Mouse (Mus musculus) heart, embryonic 15.5 days (tissue): ENCODE data around the gene Lclat1. TPM values are rescaled to one million over a fixed set of nuclear protein-coding genes. Genes with fewer than 3 reads are reported as not detected.

Experiments
- ATAC-seq: fragments of 200-750 bp; cut with Nextera tagmentation; replicated peaks from 2 replicates; pipeline ENCODE4 v1.8.0; 2017; ENCODE audit warnings: low read depth, moderate TSS enrichment; ENCODE audit not compliant: insufficient number of reproducible peaks, insufficient read depth, low FRiP score
- H3K27ac ChIP-seq: fragments of 300-500 bp; sonication (generic); 2 replicates; pipeline ENCODE4 v1.5.1; 2015; ENCODE audit warnings: mild to moderate bottlenecking, inconsistent platforms
- H3K27me3 ChIP-seq: fragments of 300-500 bp; sonication (generic); 2 replicates; pipeline ENCODE4 v1.6.1; 2015; ENCODE audit warnings: inconsistent platforms
- H3K36me3 ChIP-seq: fragments of 300-500 bp; sonication (generic); 2 replicates; pipeline ENCODE4 v1.6.1; 2015; ENCODE audit warnings: mild to moderate bottlenecking, inconsistent platforms
- H3K4me1 ChIP-seq: fragments of 300-500 bp; sonication (generic); replicated peaks from 2 replicates; pipeline ENCODE4 v1.6.1; 2015; ENCODE audit warnings: inconsistent platforms
- H3K4me2 ChIP-seq: fragments of 300-500 bp; sonication (generic); 2 replicates; pipeline ENCODE4 v1.6.1; 2015; ENCODE audit warnings: inconsistent platforms, mild to moderate bottlenecking, moderate library complexity
- H3K4me3 ChIP-seq: fragments of 300-500 bp; sonication (generic); 2 replicates; pipeline ENCODE4 v1.5.1; 2015; ENCODE audit warnings: mild to moderate bottlenecking, inconsistent platforms
- H3K9ac ChIP-seq: fragments of 300-500 bp; sonication (generic); 2 replicates; pipeline ENCODE4 v1.6.1; 2015; ENCODE audit warnings: mild to moderate bottlenecking, inconsistent platforms
- H3K9me3 ChIP-seq: fragments of 300-500 bp; sonication (generic); replicated peaks from 2 replicates; pipeline ENCODE4 v1.6.1; 2016; ENCODE audit warnings: inconsistent platforms
- WGBS: fragments of 180-500 bp; shearing (Covaris S2); methylation state at CpG from one replicate; pipeline ENCODE4 v1.1.7; 2015; ENCODE audit warnings: mixed read lengths; 5-methylcytosine and 5-hydroxymethylcytosine counted together
- polyA plus RNA-seq: library from polyadenylated mRNA; unstranded; fragments of >200 nt; fragmentation: Nextera tagmentation; extraction: Ambion mirVana; gene quantifications from 2 replicates; pipeline ENCODE4 v1.2.1, GENCODE M21; 2015

The Lclat1 gene
- polyA plus RNA-seq, 1 experiment from 2014 or later = 36.3 TPM

DNA sequence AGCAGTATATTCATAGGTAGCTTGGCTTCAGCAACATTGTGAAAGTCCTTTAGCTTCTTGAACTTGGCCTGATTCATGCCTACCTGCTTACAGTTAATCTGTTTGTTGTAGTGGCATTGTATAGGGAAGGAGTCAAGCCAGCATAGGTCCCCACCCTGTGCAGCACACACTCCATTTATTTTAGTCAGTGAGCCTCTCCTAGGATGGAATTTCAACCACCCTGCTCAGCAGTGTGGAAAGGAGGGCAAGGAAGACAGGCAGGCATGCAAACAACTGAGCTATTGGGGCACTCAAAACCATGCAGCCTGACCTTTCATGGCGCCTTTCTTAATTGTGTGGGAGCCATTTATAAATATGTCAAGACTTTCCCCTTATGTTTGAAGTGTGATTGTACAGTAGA, 92.6 kb downstream of the Lclat1 start:
- Histone ChIP-seq H3K36me3 (peaks cover 8% of the 10 kb centered on the region; the same call in 1 of the 2 replicates), H3K4me1 (peaks cover 17% of the 10 kb centered on the region; the same call in 1 of the 2 replicates), H3K27ac (peak overlapping the region; percentile 83), H3K4me3 (no peak overlapping the region), H3K4me2 (no peak overlapping the region), H3K27me3 (no peaks in the 10 kb centered on the region), H3K9ac (no peak overlapping the region), H3K9me3 (no peaks in the 10 kb centered on the region)
- 42% methylated on average over 1 of the region's 1 CpGs for WGBS
- ATAC-seq = no peak; the same call in 1 of the 2 replicates

DNA sequence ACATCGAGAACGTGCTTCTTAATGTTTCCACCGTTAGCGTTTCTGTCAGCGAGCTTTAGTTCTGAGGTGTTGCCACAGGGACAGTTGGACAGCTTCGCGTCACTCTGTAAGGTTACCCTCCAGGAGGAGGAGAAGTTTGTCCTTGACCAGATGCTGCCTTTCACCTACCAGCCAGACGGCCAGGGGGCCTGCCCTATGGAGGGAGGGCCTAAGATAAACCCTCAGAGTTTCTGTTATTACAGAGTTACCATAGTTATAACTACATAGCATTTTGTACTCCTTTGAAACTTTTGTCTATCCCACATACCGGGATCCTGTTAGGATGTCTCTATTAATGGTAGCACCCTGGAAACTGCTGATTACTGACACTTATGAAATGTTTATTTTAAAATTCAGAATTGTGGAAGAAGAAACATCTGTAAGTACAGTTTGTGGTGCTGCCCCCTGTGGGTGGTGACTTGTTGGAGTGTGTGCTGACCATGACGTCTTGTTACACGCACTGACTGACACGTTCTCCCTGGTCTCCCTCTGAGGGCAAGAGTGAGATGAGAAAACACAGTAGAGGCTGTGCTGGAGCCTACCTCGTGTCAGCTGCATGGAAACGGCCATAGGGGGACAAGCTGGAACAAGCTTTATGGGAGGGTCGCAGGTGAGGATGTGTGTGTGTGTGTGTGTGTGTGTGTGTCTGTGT, 96.0 kb downstream of the Lclat1 start:
- no peak overlapping the region for H3K9ac ChIP-seq
- ATAC-seq = peak; percentile 77
- 0 out of 2 replicates have a peak overlapping the region, but pooled peaks have one; percentile 2 for H3K4me2 ChIP-seq
- H3K27ac ChIP-seq = peak overlapping the region; percentile 53
- H3K9me3 ChIP-seq = no peaks in the 10 kb centered on the region
- H3K27me3 ChIP-seq = no peaks in the 10 kb centered on the region
- H3K4me1 ChIP-seq = peaks cover 17% of the 10 kb centered on the region; the same call in 1 of the 2 replicates
- WGBS = 46% methylated on average over 15 of the region's 15 CpGs
- H3K36me3 ChIP-seq = peaks cover 7% of the 10 kb centered on the region; the same call in 1 of the 2 replicates
- no peak overlapping the region for H3K4me3 ChIP-seq

DNA sequence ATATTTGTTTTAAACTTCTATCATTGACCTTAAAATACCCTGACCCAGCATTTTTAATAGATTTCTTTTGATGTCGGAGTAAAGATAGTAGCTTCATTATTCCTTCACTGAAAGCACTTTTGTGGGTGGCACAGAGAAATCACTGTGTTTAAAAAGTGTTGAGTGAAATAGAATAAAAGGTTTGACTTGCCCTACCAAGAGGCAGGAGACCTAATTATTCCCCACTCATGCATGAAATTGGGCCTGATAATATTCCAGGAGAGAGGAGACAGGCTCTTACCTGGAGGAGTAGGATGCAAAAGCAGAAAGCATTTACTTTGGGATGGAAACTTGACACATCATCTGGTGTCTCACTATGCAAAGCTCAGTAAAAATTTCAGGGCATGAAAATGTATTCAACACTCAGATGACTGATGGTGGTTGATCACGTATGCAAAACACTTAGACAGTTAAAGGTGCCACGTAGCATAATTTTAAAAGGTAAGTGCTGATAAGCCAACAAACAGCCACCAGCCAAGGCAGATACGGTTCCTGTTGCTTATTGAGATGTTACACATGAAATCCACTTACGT, 103.3 kb downstream of the Lclat1 start:
- H3K9ac ChIP-seq = no peak overlapping the region
- H3K27ac ChIP-seq = no peak overlapping the region
- WGBS = 84% methylated on average over 5 of the region's 5 CpGs
- no peak for ATAC-seq
- no peak overlapping the region for H3K4me2 ChIP-seq
- no peaks in the 10 kb centered on the region for H3K36me3 ChIP-seq
- no peaks in the 10 kb centered on the region for H3K27me3 ChIP-seq
- H3K4me1 ChIP-seq = peaks cover 8% of the 10 kb centered on the region
- no peaks in the 10 kb centered on the region for H3K9me3 ChIP-seq
- no peak overlapping the region for H3K4me3 ChIP-seq

DNA sequence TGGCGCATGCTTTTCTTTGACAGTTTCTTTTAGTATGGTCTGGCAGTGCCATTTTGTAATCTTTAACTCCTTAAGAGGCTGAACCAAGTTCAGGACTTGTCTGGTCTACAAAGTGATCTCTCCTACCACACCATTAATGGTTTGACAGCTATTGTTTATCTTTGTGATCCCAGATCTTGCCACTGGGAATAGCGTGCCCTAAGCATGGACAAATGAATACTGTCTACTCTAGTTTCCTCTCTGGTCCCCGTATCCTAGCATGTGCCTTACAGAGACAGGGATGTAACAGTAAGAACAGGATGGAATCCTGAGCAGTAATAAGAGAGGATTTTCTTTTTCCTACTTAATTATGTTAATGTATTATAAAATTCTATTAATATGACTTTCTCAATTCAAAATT, 105.0 kb downstream of the Lclat1 start:
- Histone ChIP-seq H3K4me2 (no peak overlapping the region), H3K36me3 (peaks cover 6% of the 10 kb centered on the region), H3K27me3 (no peaks in the 10 kb centered on the region), H3K4me3 (no peak overlapping the region), H3K4me1 (peaks cover 8% of the 10 kb centered on the region), H3K9ac (no peak overlapping the region), H3K9me3 (no peaks in the 10 kb centered on the region), H3K27ac (peak overlapping the region; percentile 45; the same call in 1 of the 2 replicates)
- 59% methylated on average over 3 of the region's 3 CpGs for WGBS
- no peak for ATAC-seq

DNA sequence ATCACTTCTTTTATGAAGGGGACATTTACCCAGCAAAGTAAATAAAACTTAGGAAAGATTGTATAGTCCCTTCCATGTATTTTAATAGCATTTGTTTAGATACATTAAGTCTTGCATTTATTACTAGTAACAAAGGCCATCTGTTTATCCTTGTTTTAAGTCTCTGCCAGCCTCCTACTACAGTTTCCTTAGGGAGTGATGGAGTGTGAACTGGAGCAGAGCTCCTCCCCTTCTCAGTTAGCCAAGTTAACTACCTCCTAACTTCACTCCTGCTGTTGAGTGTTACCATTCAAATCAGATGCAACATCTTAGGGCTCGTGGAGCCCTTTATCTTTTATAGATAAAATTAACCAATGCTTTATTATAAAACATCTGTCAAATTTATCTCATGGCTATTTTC, 105.4 kb downstream of the Lclat1 start:
- peaks cover 6% of the 10 kb centered on the region for H3K36me3 ChIP-seq
- no peak overlapping the region for H3K4me3 ChIP-seq
- no peak for ATAC-seq
- H3K4me2 ChIP-seq = no peak overlapping the region
- H3K27me3 ChIP-seq = no peaks in the 10 kb centered on the region
- H3K4me1 ChIP-seq = peaks cover 8% of the 10 kb centered on the region
- no peak overlapping the region for H3K27ac ChIP-seq
- WGBS = 45% methylated on average over 1 of the region's 1 CpGs
- H3K9ac ChIP-seq = no peak overlapping the region
- no peaks in the 10 kb centered on the region for H3K9me3 ChIP-seq

DNA sequence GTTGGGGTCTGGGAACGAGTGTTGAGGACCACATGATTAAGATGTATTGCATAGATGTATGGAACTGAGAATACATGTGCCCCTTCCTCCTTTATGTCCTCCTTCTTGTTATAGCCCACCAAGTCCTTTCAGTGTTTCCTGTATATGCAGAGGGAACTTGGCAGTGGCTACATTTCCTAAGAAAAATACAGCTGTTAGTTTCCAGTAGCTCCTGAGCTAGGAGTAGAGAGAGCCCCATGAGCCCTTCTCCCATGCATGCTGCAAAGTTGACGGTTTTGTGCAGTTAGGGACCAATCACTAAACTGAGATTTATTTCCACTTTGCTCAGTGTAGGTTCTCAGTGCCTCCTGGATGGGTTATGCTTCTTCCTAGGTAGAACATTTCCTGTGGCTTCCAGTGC, 105.9 kb downstream of the Lclat1 start:
- no peak overlapping the region for H3K9ac ChIP-seq
- H3K4me2 ChIP-seq = no peak overlapping the region
- H3K36me3 ChIP-seq = peaks cover 6% of the 10 kb centered on the region
- ATAC-seq = no peak
- H3K27me3 ChIP-seq = no peaks in the 10 kb centered on the region
- WGBS = 58% methylated on average over 2 of the region's 2 CpGs
- no peak overlapping the region for H3K4me3 ChIP-seq
- no peak overlapping the region; the same call in 1 of the 2 replicates for H3K27ac ChIP-seq
- peaks cover 8% of the 10 kb centered on the region for H3K4me1 ChIP-seq
- H3K9me3 ChIP-seq = no peaks in the 10 kb centered on the region

DNA sequence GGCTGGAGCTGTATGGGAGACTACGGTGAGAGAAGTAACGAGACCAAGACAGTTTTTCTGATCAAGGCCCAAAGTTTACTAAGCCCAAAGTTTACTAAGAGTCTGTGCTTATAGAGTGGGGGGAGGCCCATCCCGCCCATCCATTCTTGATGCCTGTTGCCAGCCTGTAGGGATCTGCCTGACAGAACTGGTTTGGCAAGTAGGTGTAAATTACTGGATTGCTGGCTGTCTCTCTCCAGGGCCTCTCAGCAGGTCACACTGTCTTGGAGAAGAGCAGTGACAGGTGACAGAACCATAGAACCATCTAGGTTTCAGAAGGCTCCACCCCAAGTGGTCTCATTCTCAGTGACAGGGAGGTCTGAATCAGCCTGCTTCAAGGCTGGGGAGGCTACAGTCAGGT, 109.5 kb downstream of the Lclat1 start:
- Histone ChIP-seq H3K9ac (no peak overlapping the region), H3K4me3 (no peak overlapping the region), H3K9me3 (no peaks in the 10 kb centered on the region), H3K36me3 (peaks cover 6% of the 10 kb centered on the region), H3K27me3 (no peaks in the 10 kb centered on the region), H3K4me1 (peaks cover 35% of the 10 kb centered on the region), H3K4me2 (no peak overlapping the region), H3K27ac (no peak overlapping the region)
- no peak for ATAC-seq
- 85% methylated on average over 3 of the region's 3 CpGs for WGBS

DNA sequence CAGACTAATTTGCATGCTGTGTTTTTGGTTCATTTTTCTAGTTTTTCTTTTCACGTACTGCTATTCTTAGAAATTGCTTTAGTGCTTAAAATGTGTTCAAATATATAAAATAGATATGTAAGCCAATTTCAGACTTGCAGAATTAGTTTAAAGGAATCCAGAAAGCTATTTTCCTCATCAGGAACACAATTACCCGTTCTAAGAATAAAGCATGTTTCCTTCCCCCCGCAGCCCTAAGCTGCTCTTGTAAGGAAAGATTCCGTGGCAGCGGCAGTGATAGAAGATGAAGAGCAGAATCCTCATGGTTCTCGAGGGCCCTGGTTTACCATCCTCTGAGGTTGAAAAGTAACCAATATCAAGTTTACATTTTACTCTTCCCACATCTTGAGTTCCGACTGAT, 113.0 kb downstream of the Lclat1 start:
- H3K4me1 ChIP-seq = peaks cover 51% of the 10 kb centered on the region
- H3K4me2 ChIP-seq = no peak overlapping the region
- WGBS = 38% methylated on average over 7 of the region's 7 CpGs
- peaks cover 6% of the 10 kb centered on the region for H3K36me3 ChIP-seq
- H3K27me3 ChIP-seq = no peaks in the 10 kb centered on the region
- H3K4me3 ChIP-seq = no peak overlapping the region
- ATAC-seq = no peak
- no peak overlapping the region for H3K9ac ChIP-seq
- H3K27ac ChIP-seq = peak overlapping the region; percentile 58
- H3K9me3 ChIP-seq = no peaks in the 10 kb centered on the region

DNA sequence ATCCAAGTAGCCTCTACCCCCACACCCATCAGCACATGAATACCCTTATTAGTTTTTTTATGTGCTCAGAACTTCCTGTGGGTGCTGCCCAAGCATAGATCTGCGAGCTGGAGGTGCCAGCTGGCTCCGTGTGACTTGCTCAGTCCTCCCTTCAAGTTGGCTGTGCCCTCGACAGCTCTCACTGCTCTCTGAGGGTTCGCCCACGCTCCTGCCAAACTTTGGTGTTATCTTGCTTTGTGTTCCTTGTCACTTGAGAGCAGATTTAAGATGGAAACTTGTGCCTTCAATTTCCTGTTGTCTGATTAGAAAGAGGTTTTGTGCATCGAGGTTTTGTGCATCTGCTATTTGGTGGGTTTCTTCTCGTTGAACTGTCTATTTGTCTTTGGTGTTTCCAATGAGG, 114.3 kb downstream of the Lclat1 start:
- Histone ChIP-seq H3K9ac (no peak overlapping the region), H3K4me3 (no peak overlapping the region), H3K4me1 (peaks cover 64% of the 10 kb centered on the region), H3K9me3 (no peaks in the 10 kb centered on the region), H3K27ac (peak overlapping the region; percentile 58), H3K27me3 (no peaks in the 10 kb centered on the region), H3K36me3 (peaks cover 3% of the 10 kb centered on the region), H3K4me2 (no peak overlapping the region)
- whole genome bisulfite sequencing = 25% methylated on average over 7 of the region's 7 CpGs
- no peak for ATAC-seq

DNA sequence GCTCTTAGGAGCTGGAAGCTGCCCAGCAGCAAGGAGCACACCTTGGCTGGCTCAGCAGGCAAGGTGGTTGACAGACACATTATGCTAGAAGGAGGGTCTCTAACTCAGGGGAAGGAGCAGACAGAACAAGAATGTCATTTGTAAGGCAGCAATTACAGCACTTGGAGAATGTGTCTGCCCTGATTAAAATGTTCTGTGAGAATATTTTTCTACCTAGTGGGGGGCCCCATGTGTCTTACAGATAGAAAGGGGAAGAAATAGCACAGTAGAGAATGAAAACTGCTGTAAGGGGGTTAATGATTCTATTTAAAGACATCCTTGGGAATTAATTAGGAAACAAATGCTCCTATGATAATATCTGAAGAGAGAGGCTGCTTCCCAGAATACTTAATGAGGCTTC, 117.7 kb downstream of the Lclat1 start:
- ATAC-seq = 0 out of 2 replicates have a peak, but pooled peaks have one; percentile 11

DNA sequence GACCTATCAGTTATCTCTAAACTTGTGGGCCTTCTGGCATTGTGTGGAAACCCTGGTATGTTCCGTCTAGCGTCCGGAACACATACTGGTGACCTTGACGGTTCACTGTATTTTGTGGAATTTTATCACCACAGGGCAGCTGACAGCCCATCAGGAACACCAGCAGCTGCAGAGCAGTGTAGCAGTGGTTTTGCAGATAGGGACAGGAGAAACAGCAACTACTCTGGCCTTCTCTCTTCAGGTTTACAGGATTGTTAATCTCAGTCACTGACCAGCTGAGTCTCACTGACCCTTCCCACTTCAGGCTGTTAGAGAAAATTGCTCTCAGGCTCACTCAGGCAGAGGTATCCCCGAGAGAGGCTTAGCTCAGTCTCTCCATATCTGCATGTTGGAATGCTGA, 118.2 kb downstream of the Lclat1 start:
- Histone ChIP-seq H3K9me3 (no peaks in the 10 kb centered on the region), H3K4me1 (peaks cover 62% of the 10 kb centered on the region), H3K27me3 (no peaks in the 10 kb centered on the region), H3K36me3 (no peaks in the 10 kb centered on the region), H3K4me2 (no peak overlapping the region), H3K9ac (no peak overlapping the region), H3K4me3 (no peak overlapping the region), H3K27ac (peak overlapping the region; percentile 96)
- WGBS = 16% methylated on average over 5 of the region's 5 CpGs
- ATAC-seq = peak; percentile 94

More for the DNA sequence above, 117.7 kb downstream of the Lclat1 start:
- Histone ChIP-seq H3K4me1 (peaks cover 67% of the 10 kb centered on the region), H3K36me3 (no peaks in the 10 kb centered on the region), H3K4me3 (no peak overlapping the region), H3K9me3 (no peaks in the 10 kb centered on the region), H3K9ac (no peak overlapping the region), H3K27ac (peak overlapping the region; percentile 96), H3K27me3 (no peaks in the 10 kb centered on the region), H3K4me2 (peak overlapping the region; percentile 12; the same call in 1 of the 2 replicates)

DNA sequence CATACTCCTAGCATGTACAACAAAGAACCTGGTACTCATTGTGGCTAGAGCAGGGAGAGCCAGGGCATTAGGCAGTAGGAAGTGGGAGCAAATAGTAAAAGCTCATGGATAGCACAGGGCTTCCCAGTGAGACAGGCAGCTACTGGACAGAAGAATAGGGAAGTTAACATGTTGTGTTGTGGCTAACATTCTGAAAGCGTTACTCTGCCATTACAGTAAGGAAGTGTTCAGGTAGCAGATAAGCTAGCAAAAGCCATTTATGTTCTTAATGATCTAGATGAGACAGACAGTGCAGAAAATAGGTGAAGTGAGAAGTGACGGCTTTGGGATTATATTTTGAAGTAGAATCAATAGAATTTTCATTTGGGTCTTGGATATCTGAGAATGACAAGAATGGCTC, 118.8 kb downstream of the Lclat1 start:
- H3K9me3 ChIP-seq = no peaks in the 10 kb centered on the region
- no peak overlapping the region for H3K9ac ChIP-seq
- ATAC-seq = no peak
- H3K4me3 ChIP-seq = no peak overlapping the region
- 65% methylated on average over 2 of the region's 2 CpGs for WGBS
- no peaks in the 10 kb centered on the region for H3K27me3 ChIP-seq
- H3K4me1 ChIP-seq = peaks cover 56% of the 10 kb centered on the region
- H3K36me3 ChIP-seq = no peaks in the 10 kb centered on the region
- no peak overlapping the region for H3K4me2 ChIP-seq
- peak overlapping the region; percentile 96 for H3K27ac ChIP-seq
